Mouse (Mus musculus) lung, adult 18-20 months (tissue): Measurements from ENCODE around the gene Olfr199.
"Not testable (repeated sequence)": the region's sequence is repeated elsewhere in the genome, so short reads cannot be mapped to it uniquely, and the experiment has no call there.

Source experiments
- DNase-seq, 2 experiments: peaks; one replicate each; pipeline ENCODE4 v3.0.0; 2022; ENCODE audit warnings: mixed read lengths in 2 of 2

The Olfr199 gene

DNA sequence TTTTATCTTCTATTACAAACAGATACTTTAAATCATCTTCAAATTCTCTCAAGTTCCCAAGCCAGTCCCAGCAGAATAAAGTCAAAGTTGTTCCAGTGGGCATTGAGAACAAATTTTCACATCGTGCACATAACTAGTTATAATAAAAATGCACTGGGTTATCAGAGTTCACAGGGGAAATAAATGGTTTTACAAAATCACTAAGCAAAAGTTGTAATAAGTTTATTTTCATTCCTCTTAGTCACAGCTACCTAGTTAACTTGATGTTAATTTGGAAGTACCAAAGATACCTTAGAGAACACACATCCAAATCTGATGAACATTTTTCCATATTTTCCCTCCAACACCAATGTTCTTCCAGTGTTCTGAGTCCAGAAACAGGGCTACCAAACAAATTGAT is at the start of gene Olfr199:
Olfr199 (minus strand) TSS at position 101 of the 400 bp plus-strand sequence.
- not testable (repeated sequence) for DNase-seq

DNA sequence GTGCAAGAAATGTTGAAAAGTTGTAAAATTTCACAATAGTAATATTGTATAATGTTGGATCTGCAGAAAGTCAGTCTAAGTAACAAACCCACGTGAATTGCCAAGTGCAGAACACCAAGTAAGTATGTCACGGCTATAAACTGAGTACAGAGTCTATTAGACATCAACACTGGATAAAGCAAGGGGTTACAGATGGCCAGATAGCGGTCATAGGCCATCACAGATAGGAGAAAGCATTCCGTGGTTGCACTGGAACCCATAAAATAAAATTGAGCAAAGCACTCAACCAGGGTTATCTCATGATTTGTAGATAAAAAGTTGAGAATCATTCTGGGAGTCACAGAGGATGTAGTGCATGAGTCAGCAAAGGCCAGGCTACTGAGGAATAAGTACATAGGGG is 49.5 kb upstream of the Olfr199 start:
- not testable (repeated sequence) for DNase-seq

DNA sequence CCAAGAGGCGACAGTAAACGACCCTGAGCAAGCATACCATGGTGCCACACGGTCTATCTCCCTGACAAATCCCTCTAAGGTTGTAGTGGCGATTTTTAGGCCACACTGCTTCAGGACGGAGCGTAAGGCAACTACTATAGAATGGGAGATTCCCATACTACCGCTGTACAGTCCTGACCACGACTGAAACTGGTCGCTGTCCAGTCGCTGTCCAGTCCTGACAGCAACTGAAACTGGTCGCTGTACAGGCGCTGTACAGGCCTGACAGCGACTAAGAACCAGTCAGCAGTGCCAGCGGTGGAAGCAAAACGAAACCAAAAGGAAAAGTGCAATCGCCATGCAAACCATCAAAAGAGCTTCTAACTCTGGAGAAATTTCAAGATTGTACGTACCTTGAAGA is 30.1 kb upstream of the Olfr199 start:
- no peak for DNase-seq

DNA sequence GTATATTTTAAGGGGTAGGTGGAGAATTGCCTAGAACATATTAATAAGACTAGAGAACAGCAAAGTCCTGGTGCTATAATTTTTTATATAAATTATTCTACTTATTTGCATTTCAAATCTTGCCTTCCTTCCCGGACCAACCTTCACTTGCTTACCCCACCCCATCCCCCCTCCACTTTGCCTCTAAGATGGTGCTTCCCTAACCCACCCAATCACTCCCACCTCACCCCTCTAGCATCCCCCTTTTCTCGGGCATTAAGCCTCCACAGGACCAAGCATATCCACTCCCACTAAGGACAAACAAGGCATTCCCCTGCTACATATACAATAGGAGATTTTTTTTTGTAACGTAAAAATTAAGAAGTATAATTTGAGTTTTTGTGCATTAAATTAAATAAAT is 1.7 kb downstream of the Olfr199 start:
- not testable (repeated sequence) for DNase-seq

DNA sequence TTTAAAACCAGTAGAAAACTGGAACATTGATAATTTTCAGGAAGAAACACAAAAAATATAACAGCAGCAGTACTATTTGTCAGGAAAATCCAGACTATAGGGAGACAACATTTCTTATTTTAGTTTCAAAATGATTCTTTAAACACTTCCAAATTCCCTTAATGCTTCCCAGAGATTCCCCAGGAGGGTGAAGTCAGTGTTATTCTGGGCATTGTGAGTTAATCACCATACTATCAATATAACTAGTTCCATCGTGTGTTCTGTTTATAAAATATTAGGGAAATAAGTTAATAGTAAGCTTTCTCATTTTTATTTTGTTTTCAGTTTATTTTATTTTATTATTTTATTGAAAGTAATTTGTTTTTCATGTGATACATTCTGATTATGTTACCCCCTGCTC is 16.1 kb downstream of the Olfr199 start, which contains the start of gene Olfr198:
Olfr198 (minus strand) TSS at position 101 of the 400 bp plus-strand sequence.
- DNase-seq: not testable (repeated sequence)

DNA sequence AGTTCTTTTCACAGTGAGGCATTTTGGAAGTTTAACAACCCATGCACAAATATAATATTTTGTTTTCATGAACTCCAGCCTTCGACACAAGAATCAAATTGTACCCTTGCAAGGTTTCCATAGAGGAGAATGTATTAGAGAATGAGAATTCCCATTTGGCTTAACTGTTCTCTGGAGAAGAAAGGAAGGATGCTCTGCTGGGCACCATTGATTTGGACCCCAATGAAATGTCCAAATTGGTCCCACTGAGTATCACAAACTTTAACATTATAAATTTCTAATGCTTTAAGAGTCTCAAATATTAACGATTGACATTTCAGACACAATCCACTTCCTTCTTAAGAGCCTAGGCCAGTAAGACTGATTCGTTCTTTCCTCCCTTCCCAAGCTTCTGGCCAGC is 49.2 kb downstream of the Olfr199 start, which contains the start of gene Olfr196:
Olfr196 (minus strand) TSS at position 101 of the 400 bp plus-strand sequence.
- DNase-seq: no peak
